Mouse (Mus musculus) liver, embryonic 15.5 days (tissue): ENCODE measurements around the gene Prex1. TPM values are rescaled to one million over a fixed set of nuclear protein-coding genes. Genes with fewer than 3 reads are reported as not detected.

Source experiments
- ATAC-seq: fragments of 200-750 bp; cut with Nextera tagmentation; 2 replicates; pipeline ENCODE4 v1.8.0; 2017; ENCODE audit warnings: moderate number of reproducible peaks, mild to moderate bottlenecking, moderate library complexity; ENCODE audit not compliant: insufficient read depth
- H3K27ac ChIP-seq: fragments of 300-500 bp; sonication (generic); replicated peaks from 2 replicates; pipeline ENCODE4 v1.5.1; 2015; ENCODE audit warnings: mild to moderate bottlenecking, inconsistent platforms
- H3K27me3 ChIP-seq: fragments of 300-500 bp; sonication (generic); 2 replicates; pipeline ENCODE4 v1.6.1; 2015; ENCODE audit warnings: mild to moderate bottlenecking, inconsistent platforms
- H3K36me3 ChIP-seq: fragments of 300-500 bp; sonication (generic); replicated peaks from 2 replicates; pipeline ENCODE4 v1.6.1; 2015; ENCODE audit warnings: moderate library complexity, mild to moderate bottlenecking, inconsistent platforms
- H3K4me1 ChIP-seq: fragments of 300-500 bp; sonication (generic); replicated peaks from 2 replicates; pipeline ENCODE4 v1.6.1; 2015; ENCODE audit warnings: inconsistent platforms
- H3K4me2 ChIP-seq: fragments of 300-500 bp; sonication (generic); 2 replicates; pipeline ENCODE4 v1.6.1; 2015; ENCODE audit warnings: moderate library complexity, mild to moderate bottlenecking, inconsistent platforms
- H3K4me3 ChIP-seq: fragments of 300-500 bp; sonication (generic); replicated peaks from 2 replicates; pipeline ENCODE4 v1.5.1; 2015; ENCODE audit warnings: mild to moderate bottlenecking, inconsistent platforms
- H3K9ac ChIP-seq: fragments of 300-500 bp; sonication (generic); 2 replicates; pipeline ENCODE4 v1.6.1; 2015; ENCODE audit warnings: moderate library complexity, mild to moderate bottlenecking, inconsistent platforms
- H3K9me3 ChIP-seq: fragments of 300-500 bp; sonication (generic); replicated peaks from 2 replicates; pipeline ENCODE4 v1.6.1; 2016; ENCODE audit warnings: inconsistent platforms
- WGBS: fragments of 180-500 bp; shearing (Covaris S2); methylation state at CpG from one replicate; pipeline ENCODE4 v1.1.7; 2015; ENCODE audit warnings: mixed read lengths; ENCODE audit not compliant: insufficient replicate concordance; 5-methylcytosine and 5-hydroxymethylcytosine counted together
- polyA plus RNA-seq: library from polyadenylated mRNA; unstranded; fragments of >200 nt; fragmentation: Nextera tagmentation; extraction: Ambion mirVana; gene quantifications from 2 replicates; pipeline ENCODE4 v1.2.1, GENCODE M21; 2015

Gene Prex1
- polyA plus RNA-seq, 1 experiment from 2014 or later = 13.7 TPM

- Histone ChIP-seq H3K27ac (no peak overlapping the region), H3K4me1 (peaks cover 21% of the 10 kb centered on the region), H3K9ac (no peak overlapping the region), H3K9me3 (no peaks in the 10 kb centered on the region), H3K4me3 (no peak overlapping the region), H3K27me3 (no peaks in the 10 kb centered on the region), H3K36me3 (peaks cover 62% of the 10 kb centered on the region), H3K4me2 (no peak overlapping the region)
- WGBS = 78% methylated on average over 5 of the region's 5 CpGs
- no peak for ATAC-seq
Observed at GRCm38 (mm10) chr2:166617706-166618105, 95.9 kb downstream of the Prex1 start.

- 69% methylated on average over 2 of the region's 2 CpGs for whole genome bisulfite sequencing
- Histone ChIP-seq H3K27me3 (no peaks in the 10 kb centered on the region), H3K4me1 (peaks cover 7% of the 10 kb centered on the region), H3K4me2 (no peak overlapping the region), H3K4me3 (no peak overlapping the region), H3K9ac (no peak overlapping the region), H3K36me3 (peaks cover 62% of the 10 kb centered on the region), H3K27ac (no peak overlapping the region), H3K9me3 (no peaks in the 10 kb centered on the region)
- no peak for ATAC-seq
Observed at GRCm38 (mm10) chr2:166615338-166616075, 98.1 kb downstream of the Prex1 start.

GRCm38 (mm10) chr2:166610271-166610670, 103.4 kb downstream of the Prex1 start:
- Histone ChIP-seq H3K9me3 (no peaks in the 10 kb centered on the region), H3K4me2 (no peak overlapping the region), H3K36me3 (peaks cover 36% of the 10 kb centered on the region), H3K27ac (no peak overlapping the region), H3K27me3 (no peaks in the 10 kb centered on the region), H3K4me1 (no peaks in the 10 kb centered on the region), H3K4me3 (no peak overlapping the region), H3K9ac (no peak overlapping the region)
- no peak for ATAC-seq
- 42% methylated on average over 5 of the region's 5 CpGs for WGBS

GRCm38 (mm10) chr2:166608509-166608908, 105.1 kb downstream of the Prex1 start:
- no peaks in the 10 kb centered on the region for H3K27me3 ChIP-seq
- H3K4me2 ChIP-seq = no peak overlapping the region
- 64% methylated on average over 8 of the region's 8 CpGs for WGBS
- no peak overlapping the region for H3K4me3 ChIP-seq
- H3K36me3 ChIP-seq = peaks cover 25% of the 10 kb centered on the region
- H3K9me3 ChIP-seq = no peaks in the 10 kb centered on the region
- no peak overlapping the region for H3K9ac ChIP-seq
- no peak overlapping the region for H3K27ac ChIP-seq
- no peaks in the 10 kb centered on the region for H3K4me1 ChIP-seq
- ATAC-seq = no peak

- ATAC-seq = no peak
- WGBS = 71% methylated on average over 17 of the region's 17 CpGs
- no peak overlapping the region for H3K4me3 ChIP-seq
- no peak overlapping the region for H3K9ac ChIP-seq
- peaks cover 19% of the 10 kb centered on the region for H3K36me3 ChIP-seq
- H3K4me1 ChIP-seq = no peaks in the 10 kb centered on the region
- no peaks in the 10 kb centered on the region for H3K9me3 ChIP-seq
- H3K27me3 ChIP-seq = no peaks in the 10 kb centered on the region
- no peak overlapping the region for H3K4me2 ChIP-seq
- H3K27ac ChIP-seq = no peak overlapping the region
Observed at GRCm38 (mm10) chr2:166606481-166607245, 107.0 kb downstream of the Prex1 start.

- WGBS = 51% methylated on average over 6 of the region's 6 CpGs
- H3K4me2 ChIP-seq = no peak overlapping the region
Observed at GRCm38 (mm10) chr2:166606053-166606452, 107.6 kb downstream of the Prex1 start.

GRCm38 (mm10) chr2:166605164-166605831, 108.3 kb downstream of the Prex1 start:
- H3K4me3 ChIP-seq = no peak overlapping the region
- WGBS = 73% methylated on average over 12 of the region's 12 CpGs
- no peak overlapping the region for H3K27ac ChIP-seq
- no peaks in the 10 kb centered on the region for H3K27me3 ChIP-seq
- H3K36me3 ChIP-seq = peaks cover 27% of the 10 kb centered on the region
- no peak for ATAC-seq
- H3K4me1 ChIP-seq = no peaks in the 10 kb centered on the region
- H3K9me3 ChIP-seq = no peaks in the 10 kb centered on the region
- H3K4me2 ChIP-seq = no peak overlapping the region
- H3K9ac ChIP-seq = no peak overlapping the region

More at GRCm38 (mm10) chr2:166606053-166606452, 107.6 kb downstream of the Prex1 start:
- no peaks in the 10 kb centered on the region for H3K4me1 ChIP-seq
- H3K27me3 ChIP-seq = no peaks in the 10 kb centered on the region
- H3K9me3 ChIP-seq = no peaks in the 10 kb centered on the region
- H3K9ac ChIP-seq = no peak overlapping the region
- no peak overlapping the region for H3K27ac ChIP-seq
- H3K36me3 ChIP-seq = peaks cover 22% of the 10 kb centered on the region
- ATAC-seq = no peak
- no peak overlapping the region for H3K4me3 ChIP-seq

- H3K4me3 ChIP-seq = no peak overlapping the region
- 84% methylated on average over 3 of the region's 3 CpGs for WGBS
- peaks cover 19% of the 10 kb centered on the region for H3K36me3 ChIP-seq
- no peak overlapping the region for H3K27ac ChIP-seq
- no peaks in the 10 kb centered on the region for H3K9me3 ChIP-seq
- ATAC-seq = no peak
- no peaks in the 10 kb centered on the region for H3K27me3 ChIP-seq
- H3K9ac ChIP-seq = no peak overlapping the region
- H3K4me1 ChIP-seq = no peaks in the 10 kb centered on the region
- no peak overlapping the region for H3K4me2 ChIP-seq
Observed at GRCm38 (mm10) chr2:166602948-166603347, 110.7 kb downstream of the Prex1 start.

- WGBS = 80% methylated on average over 18 of the region's 18 CpGs
- Histone ChIP-seq H3K9me3 (no peaks in the 10 kb centered on the region), H3K36me3 (peaks cover 19% of the 10 kb centered on the region; the same call in 1 of the 2 replicates), H3K4me2 (no peak overlapping the region), H3K4me1 (no peaks in the 10 kb centered on the region), H3K27ac (no peak overlapping the region), H3K9ac (no peak overlapping the region), H3K27me3 (no peaks in the 10 kb centered on the region), H3K4me3 (no peak overlapping the region)
- ATAC-seq = no peak
Observed at GRCm38 (mm10) chr2:166601420-166601819, 112.2 kb downstream of the Prex1 start.

- Histone ChIP-seq H3K36me3 (peaks cover 23% of the 10 kb centered on the region; the same call in 1 of the 2 replicates), H3K9ac (no peak overlapping the region), H3K4me3 (no peak overlapping the region), H3K27me3 (no peaks in the 10 kb centered on the region), H3K4me2 (no peak overlapping the region), H3K27ac (no peak overlapping the region), H3K4me1 (no peaks in the 10 kb centered on the region), H3K9me3 (no peaks in the 10 kb centered on the region)
- no peak for ATAC-seq
- WGBS = 75% methylated on average over 12 of the region's 12 CpGs
Observed at GRCm38 (mm10) chr2:166598453-166599155, 115.0 kb downstream of the Prex1 start.
